Mouse (Mus musculus) C2C12 (cell line): ENCODE results near the gene Zfand2a. TPM values are rescaled to one million over a fixed set of nuclear protein-coding genes. Genes with fewer than 3 reads are reported as not detected.

Experiments
- H3K27me3 ChIP-seq: one replicate; pipeline ENCODE4 v1.6.1; 2011; ENCODE audit not compliant: control insufficient read depth, insufficient read depth, insufficient read length
- H3K36me3 ChIP-seq: one replicate; pipeline ENCODE4 v1.6.1; 2011; ENCODE audit not compliant: control insufficient read depth, insufficient read depth
- H3K4me3 ChIP-seq: one replicate; pipeline ENCODE4 v1.5.1; 2011; ENCODE audit warnings: mild to moderate bottlenecking, control low read depth; ENCODE audit not compliant: poor library complexity, insufficient read depth, severe bottlenecking
- H3K79me2 ChIP-seq: one replicate; pipeline ENCODE4 v1.6.1; 2011; ENCODE audit not compliant: control insufficient read depth, insufficient read depth
- H3K79me3 ChIP-seq: one replicate; pipeline ENCODE4 v1.6.1; 2011; ENCODE audit warnings: low read depth, control low read depth
- H3ac ChIP-seq: one replicate; pipeline ENCODE3; 2011; ENCODE audit warnings: low read depth; ENCODE audit not compliant: control insufficient read depth, insufficient read length
- CEBPB ChIP-seq: IDR thresholded peaks from one replicate; pipeline ENCODE4 v1.6.1; 2011; ENCODE audit warnings: low read depth, mild to moderate bottlenecking, control low read depth, moderate library complexity
- CTCF ChIP-seq: IDR thresholded peaks from one replicate; pipeline ENCODE4 v1.5.1; 2011; ENCODE audit not compliant: control insufficient read depth, insufficient read depth, insufficient read length
- FOSL1 ChIP-seq: IDR thresholded peaks from one replicate; pipeline ENCODE4 v1.8.0; 2011; ENCODE audit warnings: mild to moderate bottlenecking, low read length; ENCODE audit not compliant: poor library complexity, insufficient read depth, severe bottlenecking
- MAX ChIP-seq: IDR thresholded peaks from one replicate; pipeline ENCODE4 v1.6.1; 2011; ENCODE audit warnings: mild to moderate bottlenecking, control low read depth
- MYOD1 ChIP-seq: IDR thresholded peaks from one replicate; pipeline ENCODE4 v1.6.1; 2011; ENCODE audit warnings: low read depth; ENCODE audit not compliant: control insufficient read depth, insufficient read length
- MYOG ChIP-seq: IDR thresholded peaks from one replicate; pipeline ENCODE4 v1.6.1; 2011; ENCODE audit not compliant: control insufficient read depth, insufficient read length; ENCODE audit errors: extremely low read depth
- USF1 ChIP-seq: IDR thresholded peaks from one replicate; pipeline ENCODE4 v1.6.1; 2011; ENCODE audit warnings: low read depth, mild to moderate bottlenecking, control low read depth, moderate library complexity
- polyA plus RNA-seq: library from polyadenylated mRNA; unstranded; fragments of >200 nt; fragmentation: generic; extraction: Trizol; gene quantifications from one replicate; pipeline ENCODE4 v1.2.1, GENCODE M21; 2012; ENCODE audit warnings: missing spikeins

Gene Zfand2a
- polyA plus RNA-seq, 1 experiment = 23.6 TPM

DNA sequence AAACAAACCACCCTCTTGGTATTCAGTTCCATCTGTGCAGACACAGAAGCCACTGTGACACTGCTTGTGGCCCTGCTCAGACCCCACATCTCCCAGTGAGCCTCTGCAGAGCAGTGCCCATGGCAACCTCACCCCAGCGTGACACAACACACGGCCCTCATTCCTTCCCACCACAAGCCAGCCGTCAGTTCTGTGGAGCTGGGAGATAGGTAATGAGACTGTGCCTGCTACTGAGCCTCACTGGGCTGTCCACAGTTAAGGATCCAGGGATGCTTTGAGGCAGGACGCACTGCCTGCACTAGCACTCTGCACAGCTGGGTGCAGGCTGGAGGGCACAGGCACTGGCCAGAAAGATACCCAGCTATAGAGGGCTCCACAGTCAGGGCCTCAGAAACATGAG is 34.4 kb downstream of the Zfand2a start:
- H3K36me3 ChIP-seq = no peaks in the 10 kb centered on the region
- H3ac ChIP-seq = no peak overlapping the region

DNA sequence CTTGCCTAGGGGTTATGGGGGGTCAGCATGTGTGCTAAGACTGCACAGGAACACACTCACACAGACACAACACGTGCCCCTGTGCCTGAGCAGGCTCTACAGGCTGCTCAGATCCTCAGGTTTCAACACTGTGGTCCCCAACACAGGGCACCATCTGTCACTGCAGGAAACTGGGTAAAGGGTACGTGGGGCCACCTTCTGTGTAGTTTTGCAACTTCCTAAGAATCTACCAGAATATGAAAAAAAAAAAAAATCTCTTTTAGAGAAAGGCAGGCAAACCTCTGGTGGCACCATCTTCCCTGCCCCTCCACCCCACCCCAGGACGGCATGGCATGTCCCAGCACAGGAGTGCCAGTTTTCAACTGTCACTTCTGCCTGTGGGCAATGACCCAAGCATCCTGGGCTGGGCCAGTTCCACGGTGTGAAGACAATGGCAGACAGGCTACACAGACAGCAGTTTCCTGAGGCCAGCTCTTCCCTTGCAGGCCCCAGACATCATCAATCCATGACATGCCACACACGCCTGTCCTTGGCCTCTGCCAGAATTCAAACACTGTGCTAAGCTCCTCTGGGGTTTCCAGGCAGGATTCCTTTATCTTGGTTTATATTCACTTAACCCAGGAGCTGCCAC is 35.1 kb downstream of the Zfand2a start:
- Histone ChIP-seq H3K79me3 (no peaks in the 10 kb centered on the region), H3K36me3 (no peaks in the 10 kb centered on the region), H3K27me3 (no peaks in the 10 kb centered on the region), H3ac (no peak overlapping the region), H3K79me2 (peaks cover 7% of the 10 kb centered on the region), H3K4me3 (no peak overlapping the region)
- TF ChIP-seq FOSL1 (no peak), USF1 (no peak), MYOD1 (no peak), CEBPB (no peak), CTCF (no peak), MYOG (no peak), MAX (no peak)

More for the DNA sequence above, 34.4 kb downstream of the Zfand2a start:
- TF ChIP-seq MYOD1 = no peak
- TF ChIP-seq MAX = no peak
- TF ChIP-seq CEBPB = no peak
- no peak for TF ChIP-seq CTCF
- no peak for TF ChIP-seq FOSL1
- no peak for TF ChIP-seq MYOG
- no peak for TF ChIP-seq USF1
- Histone ChIP-seq H3K27me3 (no peaks in the 10 kb centered on the region), H3K4me3 (no peak overlapping the region), H3K79me2 (peaks cover 7% of the 10 kb centered on the region), H3K79me3 (no peaks in the 10 kb centered on the region)

DNA sequence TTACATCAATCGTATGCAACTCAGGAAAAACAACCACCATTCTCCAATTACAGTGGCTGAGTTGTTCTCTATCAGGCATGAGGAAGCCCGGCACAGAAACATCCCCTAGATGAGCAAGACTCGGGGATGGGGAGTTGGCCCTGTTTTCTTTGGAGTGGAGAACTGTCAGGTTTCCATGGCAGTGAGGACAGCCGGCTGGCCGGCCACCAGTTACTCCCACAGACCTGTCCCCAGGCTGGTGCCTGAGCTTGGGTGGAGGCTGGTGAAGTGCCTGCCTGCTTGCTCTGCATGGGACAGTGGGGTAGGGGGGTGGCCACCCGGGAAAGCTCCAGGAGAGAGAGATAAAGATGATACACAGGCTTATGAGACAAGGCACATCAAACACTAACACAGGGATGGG is 36.3 kb downstream of the Zfand2a start:
- Histone ChIP-seq H3ac (no peak overlapping the region), H3K36me3 (no peaks in the 10 kb centered on the region), H3K4me3 (no peak overlapping the region), H3K79me2 (peaks cover 7% of the 10 kb centered on the region), H3K79me3 (peaks cover 1% of the 10 kb centered on the region), H3K27me3 (no peaks in the 10 kb centered on the region)
- TF ChIP-seq CTCF (no peak), MYOG (no peak), USF1 (no peak)

DNA sequence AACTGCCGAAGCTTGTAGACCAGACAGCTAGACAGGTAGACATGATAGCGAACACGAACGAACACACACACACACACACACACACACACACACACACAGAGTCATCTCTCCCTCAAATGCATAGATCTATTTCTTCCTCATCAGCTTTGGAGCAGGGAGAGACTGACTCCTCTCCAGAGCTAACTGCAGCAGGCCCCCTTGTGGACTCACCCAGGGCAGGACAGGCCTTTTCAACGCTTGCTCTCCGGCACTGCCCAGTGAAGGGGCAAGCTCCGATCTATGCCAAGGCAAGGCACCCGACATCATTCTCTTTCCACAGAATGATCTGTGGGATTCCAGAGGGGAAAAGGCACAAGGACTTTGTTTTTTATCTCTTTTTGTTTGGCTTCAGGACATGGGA is 39.1 kb downstream of the Zfand2a start:
- Histone ChIP-seq H3K27me3 (no peaks in the 10 kb centered on the region), H3K79me3 (peaks cover 1% of the 10 kb centered on the region), H3ac (no peak overlapping the region), H3K4me3 (no peak overlapping the region), H3K79me2 (peaks cover 7% of the 10 kb centered on the region), H3K36me3 (no peaks in the 10 kb centered on the region)
- TF ChIP-seq MAX = no peak
- no peak for TF ChIP-seq FOSL1
- TF ChIP-seq USF1 = no peak
- no peak for TF ChIP-seq MYOG
- no peak for TF ChIP-seq CEBPB
- TF ChIP-seq MYOD1 = no peak
- TF ChIP-seq CTCF = no peak

DNA sequence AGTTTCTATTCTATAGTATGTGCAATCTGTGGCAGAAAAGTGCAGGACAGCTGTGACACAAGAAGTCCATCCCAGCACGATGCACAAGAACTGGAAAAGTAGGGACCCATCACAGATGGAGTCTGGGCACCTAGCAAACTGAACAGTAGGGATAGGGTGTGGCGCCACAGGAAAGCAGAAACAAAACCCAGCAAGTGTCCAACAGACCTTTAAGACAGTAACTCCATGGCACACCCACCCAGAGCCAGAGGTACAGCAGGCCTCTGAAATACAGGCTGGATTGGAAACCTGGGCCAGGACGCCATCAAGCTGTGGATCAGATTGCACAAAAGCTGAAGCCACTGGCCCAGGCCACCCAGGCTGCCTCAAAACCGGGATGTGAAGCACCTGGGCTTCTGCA is 41.4 kb downstream of the Zfand2a start:
- H3K27me3 ChIP-seq = no peaks in the 10 kb centered on the region
- TF ChIP-seq MYOG (no peak), MAX (no peak), CEBPB (no peak), FOSL1 (no peak), USF1 (no peak), MYOD1 (no peak), CTCF (no peak)
- H3K4me3 ChIP-seq = no peak overlapping the region
- no peak overlapping the region for H3ac ChIP-seq
- H3K79me3 ChIP-seq = peaks cover 1% of the 10 kb centered on the region
- H3K79me2 ChIP-seq = no peaks in the 10 kb centered on the region
- H3K36me3 ChIP-seq = no peaks in the 10 kb centered on the region

DNA sequence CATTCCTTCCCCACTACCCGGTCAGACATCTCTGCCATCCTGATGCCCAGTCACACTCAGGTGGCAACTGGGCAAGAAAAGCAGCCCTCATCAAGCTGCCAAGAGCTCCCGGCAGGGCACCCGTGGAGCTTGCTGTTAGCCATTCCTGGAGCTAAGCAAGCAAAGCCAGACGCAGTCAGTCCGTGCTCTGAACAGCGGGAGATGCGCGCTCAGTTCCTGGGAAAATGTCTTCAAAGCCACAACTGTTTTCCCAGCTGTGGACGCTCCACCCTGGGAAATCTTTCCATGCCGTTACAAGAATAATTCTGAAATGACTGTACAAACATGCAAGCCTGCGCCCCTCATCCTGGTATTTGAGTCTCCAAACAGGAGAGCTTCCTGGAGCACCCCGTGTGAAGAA is 41.9 kb downstream of the Zfand2a start:
- peaks cover 1% of the 10 kb centered on the region for H3K79me3 ChIP-seq
- no peaks in the 10 kb centered on the region for H3K36me3 ChIP-seq
- H3K79me2 ChIP-seq = no peaks in the 10 kb centered on the region
- H3ac ChIP-seq = no peak overlapping the region
- H3K4me3 ChIP-seq = no peak overlapping the region
- no peaks in the 10 kb centered on the region for H3K27me3 ChIP-seq
- TF ChIP-seq MYOG (no peak), MYOD1 (peak; percentile 75)

DNA sequence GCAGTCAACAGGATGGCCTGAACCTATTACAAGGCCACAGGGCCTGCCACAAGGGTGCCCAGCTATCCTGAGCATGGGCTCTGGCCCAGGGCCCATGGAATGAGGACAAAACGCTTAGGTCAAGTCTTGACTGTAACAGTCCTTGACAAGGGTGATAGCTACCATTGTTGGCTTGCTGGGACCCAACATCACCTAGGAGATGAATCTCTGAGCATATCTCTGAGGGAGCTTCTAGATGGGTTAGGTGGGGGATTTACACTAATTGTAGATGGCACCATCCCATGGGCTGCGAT is 42.7 kb downstream of the Zfand2a start:
- no peaks in the 10 kb centered on the region for H3K79me2 ChIP-seq
- no peaks in the 10 kb centered on the region for H3K27me3 ChIP-seq
- H3ac ChIP-seq = no peak overlapping the region
- H3K36me3 ChIP-seq = no peaks in the 10 kb centered on the region
- TF ChIP-seq MYOD1 (no peak), CTCF (no peak), FOSL1 (no peak), USF1 (no peak), MAX (no peak), CEBPB (no peak), MYOG (no peak)
- H3K79me3 ChIP-seq = peaks cover 1% of the 10 kb centered on the region
- no peak overlapping the region for H3K4me3 ChIP-seq
